Mouse (Mus musculus) heart, postnatal 0 days (tissue): Measurements from ENCODE around the gene Popdc3.

Source experiments
- CTCF ChIP-seq: IDR thresholded peaks from 2 replicates; pipeline ENCODE4 v1.5.1; 2016; ENCODE audit warnings: antibody characterized with exemption, control low read depth, low read depth
- EP300 ChIP-seq: IDR thresholded peaks from 2 replicates; pipeline ENCODE4 v1.6.1; 2016; ENCODE audit warnings: antibody characterized with exemption, low read depth

DNA sequence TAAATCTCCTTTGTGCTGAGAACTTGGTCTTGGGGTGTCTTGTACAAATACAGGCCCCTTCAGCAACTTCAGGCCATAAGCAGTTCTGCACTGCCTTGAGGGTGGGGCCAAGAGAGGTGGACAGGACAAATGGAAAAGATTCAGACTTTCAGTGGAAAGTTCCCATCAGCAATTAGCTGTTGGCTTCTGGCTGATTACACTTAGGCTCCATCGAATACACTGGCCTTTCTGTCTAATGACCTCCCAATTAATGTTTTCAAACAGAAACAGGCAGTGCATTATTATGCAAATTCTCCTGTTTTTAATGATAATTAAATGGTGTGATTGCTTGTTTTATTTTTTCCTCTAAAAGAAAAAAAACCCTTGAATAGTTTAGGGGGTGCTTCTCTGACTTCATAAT is 146.3 kb downstream of the Popdc3 start:
- TF ChIP-seq EP300 (no peak), CTCF (no peak)
